Mouse (Mus musculus): ENCODE measurements at regions not wholly inside any gene's neighbourhood (a gene's known extent, or its start where the extent isn't known, plus 50 kb on each side); places are given as distances from the start of the nearest gene placed in this dataset.

GRCm38 (mm10) chr10:61027215-61027614 is 61.9 kb upstream of the Pcbd1 start:
- no peak for TF ChIP-seq HCFC1 (IDR thresholded peaks at IDR 0.05; ENCODE audit: low read depth, low read length)
- TF ChIP-seq CTCF (conservative IDR thresholded peaks at IDR 0.05 in 1 of 2, IDR thresholded peaks at IDR 0.05 in 1 of 2; ENCODE audit: low read depth in 2 of 2, low read length in 2 of 2), result no peak
- no peak for TF ChIP-seq ZMIZ1 (IDR thresholded peaks at IDR 0.05; ENCODE audit: low read depth, low read length)
- TF ChIP-seq ZNF384 (IDR thresholded peaks at IDR 0.05; ENCODE audit: low read depth, low read length), result no peak
- no peak for TF ChIP-seq CHD2 (IDR thresholded peaks at IDR 0.05; ENCODE audit: low read length)
- TF ChIP-seq ZC3H11A (IDR thresholded peaks at IDR 0.05; ENCODE audit: low read depth, low read length), result no peak
- TF ChIP-seq SIN3A (IDR thresholded peaks at IDR 0.05; ENCODE audit: low read length), result no peak
- TF ChIP-seq ELF1 (IDR thresholded peaks at IDR 0.05; ENCODE audit: low read depth, low read length), result no peak
- TF ChIP-seq POLR2A (IDR thresholded peaks at IDR 0.05; ENCODE audit: low read depth, low read length), result no peak
- no peak for TF ChIP-seq MAX (IDR thresholded peaks at IDR 0.05; ENCODE audit: low read length)
- TF ChIP-seq EP300 (IDR thresholded peaks at IDR 0.05; ENCODE audit: low read length), result no peak
- TF ChIP-seq NELFE (IDR thresholded peaks at IDR 0.05; ENCODE audit: low read depth, low read length), result no peak

Measured in CH12.LX (cell line).